Mouse (Mus musculus) subcutaneous adipose tissue, adult 2 months (tissue): ENCODE data around the gene Cilp2. TPM values are rescaled to one million over a fixed set of nuclear protein-coding genes. Genes with fewer than 3 reads are reported as not detected.

ENCODE experiments used
- polyA plus RNA-seq: library from polyadenylated mRNA; depleted of rRNA; stranded (reverse); fragments of >200 nt; gene quantifications from 2 replicates; pipeline ENCODE4 v1.2.3, GENCODE M21; 2012; ENCODE audit warnings: low replicate concordance; rRNA removed

Gene Cilp2
- polyA plus RNA-seq = 0.07 and 0.41 TPM in 2 replicates

GRCm38 (mm10) chr8:69887289-69888243, at the start of gene Cilp2:
Gene Cilp2 (minus strand): TSS chr8:69887687.

GRCm38 (mm10) chr8:69902163-69903062, 14.9 kb upstream of the Cilp2 start, which contains the start of the genes Tssk6, Ndufa13 and Yjefn3:
Gene Tssk6 (plus strand): TSS chr8:69902184.
Gene Ndufa13 (minus strand): TSS chr8:69902558.
Gene Yjefn3 (minus strand): TSS chr8:69902712.

DNA sequence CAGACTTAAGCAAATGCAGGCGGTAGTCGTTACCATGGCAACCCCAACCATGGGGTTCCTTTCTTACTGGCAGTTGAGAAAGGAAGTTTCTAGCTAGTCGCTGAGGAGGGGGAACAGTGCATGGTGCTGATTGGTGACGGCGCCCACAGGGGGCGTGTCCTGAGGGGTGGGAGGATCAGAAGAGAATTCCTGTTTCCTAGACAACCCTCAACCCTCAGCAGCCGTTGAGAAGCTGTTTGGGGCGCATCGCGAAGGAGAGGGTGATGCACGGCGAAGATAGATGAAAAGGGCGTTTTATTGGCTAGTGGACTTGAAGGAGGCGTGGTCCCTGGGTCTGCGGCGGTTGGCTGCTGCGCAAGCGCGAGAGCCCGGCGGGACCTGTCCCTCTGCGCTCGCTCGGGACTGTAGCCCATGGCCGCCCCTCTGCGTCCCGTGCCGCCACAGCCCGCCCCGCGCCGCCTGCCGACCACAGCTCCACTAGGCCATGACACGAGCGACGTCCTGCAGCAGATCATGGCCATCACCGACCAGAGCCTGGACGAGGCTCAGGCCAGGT, 55.1 kb downstream of the Cilp2 start, which contains the start of gene Pbx4:
Pbx4 (plus strand) TSS at position 194 of the 556 bp plus-strand sequence.

Other genes starting within 250 kb of the Cilp2 start
- 1.0 and 2.0 TPM in 2 replicates for gene Zfp964, start 233.2 kb downstream of the Cilp2 start, polyA plus RNA-seq
- 4.0 and 5.9 TPM in 2 replicates for gene Zfp869, start 177.0 kb downstream of the Cilp2 start, polyA plus RNA-seq
- 1.5 and 2.5 TPM in 2 replicates for gene Zfp963, start 137.7 kb downstream of the Cilp2 start, polyA plus RNA-seq
- 1.1 and 2.3 TPM in 2 replicates for gene Gm20422, start 112.8 kb downstream of the Cilp2 start, polyA plus RNA-seq
- 45.6 and 98.1 TPM in 2 replicates for gene Atp13a1, start 96.5 kb downstream of the Cilp2 start, polyA plus RNA-seq
- gene Zfp866, start 96.5 kb downstream of the Cilp2 start, polyA plus RNA-seq = 8.4 and 17.9 TPM in 2 replicates
- gene Gmip, start 79.0 kb downstream of the Cilp2 start, polyA plus RNA-seq = 25.8 and 73.1 TPM in 2 replicates
- 0.34 and 5.2 TPM in 2 replicates for gene Lpar2, start 65.3 kb downstream of the Cilp2 start, polyA plus RNA-seq
- gene Pbx4, start 55.2 kb downstream of the Cilp2 start, polyA plus RNA-seq = 0.79 and 5.2 TPM in 2 replicates
- 0.56 and 1.2 TPM in 2 replicates for gene Tssk6, start 14.5 kb upstream of the Cilp2 start, polyA plus RNA-seq
- 124 and 130 TPM in 2 replicates for gene Ndufa13, start 14.9 kb upstream of the Cilp2 start, polyA plus RNA-seq
- 3.1 and 5.2 TPM in 2 replicates for gene Yjefn3, start 15.0 kb upstream of the Cilp2 start, polyA plus RNA-seq
- gene Gatad2a, start 108.7 kb upstream of the Cilp2 start, polyA plus RNA-seq = 50.7 and 79.7 TPM in 2 replicates
- 76.7 and 101 TPM in 2 replicates for gene Mau2, start 155.0 kb upstream of the Cilp2 start, polyA plus RNA-seq
- gene Sugp1, start 155.1 kb upstream of the Cilp2 start, polyA plus RNA-seq = 10.8 and 14.6 TPM in 2 replicates
- gene Tm6sf2, start 185.2 kb upstream of the Cilp2 start, polyA plus RNA-seq = 3.2 and 4.2 TPM in 2 replicates
- gene Hapln4, start 195.8 kb upstream of the Cilp2 start, polyA plus RNA-seq = 0.42 and 0.92 TPM in 2 replicates
- 0.50 and 3.3 TPM in 2 replicates for gene Ncan, start 233.2 kb upstream of the Cilp2 start, polyA plus RNA-seq
- gene Nr2c2ap, start 243.6 kb upstream of the Cilp2 start, polyA plus RNA-seq = 18.9 and 21.9 TPM in 2 replicates